Mouse (Mus musculus): ENCODE results near the gene Klrg1. TPM values are rescaled to one million over a fixed set of nuclear protein-coding genes. Genes with fewer than 3 reads are reported as not detected.

Gene Klrg1
- polyA plus RNA-seq (2015; fragmentation: Nextera tagmentation; extraction: Ambion mirVana), result 0.08 and 0.15 TPM in 2 replicates

GRCm38 (mm10) chr6:122282782-122283181 is at the start of gene Klrg1:
TSS of gene Klrg1 (minus strand) at chr6:122282882.
- Histone ChIP-seq H3K27ac (replicated peaks) (no peak within 1 kb of the TSS), H3K4me3 (ENCODE audit: low read depth, low read length) (no peak within 1 kb of the TSS), H3K27me3 (ENCODE audit: control insufficient read depth, insufficient read depth, low read length) (no peaks in the 10 kb centered on the region), H3K36me3 (ENCODE audit: control insufficient read depth, insufficient read depth, low read length) (no peaks in the 10 kb centered on the region), H3K4me2 (replicated peaks; ENCODE audit: low read depth) (no peak within 1 kb of the TSS), H3K9ac (ENCODE audit: low read length) (no peak within 1 kb of the TSS), H3K4me1 (replicated peaks; ENCODE audit: control insufficient read depth, insufficient read depth) (no peaks in the 10 kb centered on the region), H3K9me3 (ENCODE audit: control insufficient read depth, low read length) (no peaks in the 10 kb centered on the region)
- no peak for TF ChIP-seq EP300 (optimal IDR thresholded peaks at IDR 0.05)
- no peak for TF ChIP-seq CTCF (IDR thresholded peaks at IDR 0.05; ENCODE audit: low read depth)
- 82% methylated on average over 6 of the region's 6 CpGs for WGBS
- ATAC-seq (ENCODE audit: low FRiP score, low TSS enrichment) (no peak), DNase-seq (ENCODE audit: low spot score) (no peak)

GRCm38 (mm10) chr6:122325361-122325975 is 42.8 kb upstream of the Klrg1 start:
- H3K9me3 ChIP-seq (ENCODE audit: control insufficient read depth, low read length), result no peaks in the 10 kb centered on the region
- 79% methylated on average over 6 of the region's 6 CpGs for WGBS
- no peak overlapping the region; the same call in 1 of the 2 replicates for H3K27ac ChIP-seq (replicated peaks)
- ATAC-seq (ENCODE audit: low FRiP score, low TSS enrichment) (peak; percentile 81), DNase-seq (ENCODE audit: low spot score) (peak; percentile 47)
- H3K9ac ChIP-seq (ENCODE audit: low read length), result no peak overlapping the region
- peaks cover 10% of the 10 kb centered on the region; the same call in 1 of the 2 replicates for H3K36me3 ChIP-seq (ENCODE audit: control insufficient read depth, insufficient read depth, low read length)
- TF ChIP-seq EP300 (optimal IDR thresholded peaks at IDR 0.05) (no peak), CTCF (IDR thresholded peaks at IDR 0.05; ENCODE audit: low read depth) (no peak)
- H3K4me1 ChIP-seq (replicated peaks; ENCODE audit: control insufficient read depth, insufficient read depth), result no peaks in the 10 kb centered on the region
- H3K4me2 ChIP-seq (replicated peaks; ENCODE audit: low read depth), result no peak overlapping the region
- H3K4me3 ChIP-seq (ENCODE audit: low read depth, low read length), result no peak overlapping the region
- no peaks in the 10 kb centered on the region for H3K27me3 ChIP-seq (ENCODE audit: control insufficient read depth, insufficient read depth, low read length)

- ATAC-seq (ENCODE audit: low FRiP score, low TSS enrichment) (no peak), DNase-seq (ENCODE audit: low spot score) (no peak)
- no peaks in the 10 kb centered on the region for H3K9me3 ChIP-seq (ENCODE audit: control insufficient read depth, low read length)
- no peak overlapping the region for H3K27ac ChIP-seq (replicated peaks)
- H3K4me2 ChIP-seq (replicated peaks; ENCODE audit: low read depth), result no peak overlapping the region
- no peak overlapping the region for H3K9ac ChIP-seq (ENCODE audit: low read length)
- no peaks in the 10 kb centered on the region for H3K27me3 ChIP-seq (ENCODE audit: control insufficient read depth, insufficient read depth, low read length)
- no peak overlapping the region for H3K4me3 ChIP-seq (ENCODE audit: low read depth, low read length)
- H3K4me1 ChIP-seq (replicated peaks; ENCODE audit: control insufficient read depth, insufficient read depth), result no peaks in the 10 kb centered on the region
- peaks cover 22% of the 10 kb centered on the region for H3K36me3 ChIP-seq (ENCODE audit: control insufficient read depth, insufficient read depth, low read length)
- 84% methylated on average over 1 of the region's 1 CpGs for WGBS
- no peak for TF ChIP-seq EP300 (optimal IDR thresholded peaks at IDR 0.05)
- TF ChIP-seq CTCF (IDR thresholded peaks at IDR 0.05; ENCODE audit: low read depth), result no peak
Observed at GRCm38 (mm10) chr6:122318726-122319125, 36.0 kb upstream of the Klrg1 start.

DNA sequence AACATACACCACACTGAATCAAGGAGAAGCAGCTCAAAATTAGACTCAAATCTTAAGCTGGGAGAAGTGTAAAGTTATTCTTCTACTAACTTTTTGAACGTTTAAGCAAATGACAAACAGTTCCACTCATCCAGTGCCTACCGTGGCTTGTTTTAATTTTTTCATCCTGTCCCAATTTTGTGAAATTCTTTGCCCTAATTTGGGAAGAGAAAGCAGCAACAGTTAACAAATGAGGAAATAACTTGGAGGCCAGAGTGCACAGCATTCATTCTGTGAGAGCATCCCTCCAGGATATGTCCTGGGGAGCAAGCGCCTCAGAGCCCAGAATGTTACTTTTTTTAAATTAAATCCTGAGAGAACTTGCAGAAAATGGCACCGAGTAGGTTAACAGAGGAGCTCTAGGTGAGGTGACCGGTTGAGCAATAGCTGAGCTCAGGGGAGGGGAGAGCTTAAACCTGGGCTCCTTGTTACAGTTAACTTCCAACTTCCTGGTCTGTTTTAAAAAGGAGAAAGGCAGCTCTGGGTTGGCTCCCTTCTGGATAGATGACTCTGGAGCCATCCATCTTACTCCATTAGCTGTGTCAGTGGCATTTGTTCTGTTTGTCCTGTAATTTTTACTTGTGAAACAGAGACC is 27.6 kb upstream of the Klrg1 start:
- Histone ChIP-seq H3K9me3 (ENCODE audit: control insufficient read depth, low read length) (no peaks in the 10 kb centered on the region), H3K27ac (replicated peaks) (peak overlapping the region; percentile 80), H3K27me3 (ENCODE audit: control insufficient read depth, insufficient read depth, low read length) (no peaks in the 10 kb centered on the region), H3K9ac (ENCODE audit: low read length) (peak overlapping the region; percentile 81; the same call in 1 of the 2 replicates), H3K4me3 (ENCODE audit: low read depth, low read length) (peak overlapping the region; percentile 65), H3K36me3 (ENCODE audit: control insufficient read depth, insufficient read depth, low read length) (no peaks in the 10 kb centered on the region; the same call in 1 of the 2 replicates), H3K4me1 (replicated peaks; ENCODE audit: control insufficient read depth, insufficient read depth) (no peaks in the 10 kb centered on the region), H3K4me2 (replicated peaks; ENCODE audit: low read depth) (peak overlapping the region; percentile 64)
- ATAC-seq (ENCODE audit: low FRiP score, low TSS enrichment), result no peak
- TF ChIP-seq EP300 (optimal IDR thresholded peaks at IDR 0.05) (no peak), CTCF (IDR thresholded peaks at IDR 0.05; ENCODE audit: low read depth) (no peak)
- 31% methylated on average over 5 of the region's 5 CpGs for WGBS
- DNase-seq (ENCODE audit: low spot score), result no peak

DNA sequence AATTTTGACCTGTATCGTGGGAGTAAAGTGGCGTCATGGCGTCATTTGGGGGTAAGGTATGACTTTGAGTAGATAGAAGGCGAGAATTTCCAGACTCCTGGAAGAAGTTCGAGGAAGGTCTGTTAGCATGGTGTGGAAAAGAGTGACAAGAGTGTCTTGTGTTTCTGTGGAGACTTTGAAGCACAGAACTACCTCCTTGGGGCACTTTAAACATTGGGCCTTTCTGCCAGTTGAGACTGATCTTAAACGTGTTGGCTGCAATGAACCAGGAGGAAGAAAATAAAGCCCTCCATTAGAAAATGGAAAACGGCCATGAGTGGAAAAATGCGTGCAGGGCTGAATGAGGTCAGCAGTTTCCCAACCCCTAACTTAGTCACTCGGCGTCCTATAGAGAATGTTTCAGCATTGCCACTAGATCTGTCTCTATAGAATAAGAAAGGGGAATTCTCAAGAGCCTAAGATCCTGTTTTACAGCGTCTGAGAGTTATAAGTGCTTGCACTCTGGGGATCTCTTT is 26.8 kb upstream of the Klrg1 start:
- Histone ChIP-seq H3K36me3 (ENCODE audit: control insufficient read depth, insufficient read depth, low read length) (no peaks in the 10 kb centered on the region; the same call in 1 of the 2 replicates), H3K9ac (ENCODE audit: low read length) (peak overlapping the region; percentile 81), H3K27me3 (ENCODE audit: control insufficient read depth, insufficient read depth, low read length) (no peaks in the 10 kb centered on the region), H3K9me3 (ENCODE audit: control insufficient read depth, low read length) (no peaks in the 10 kb centered on the region), H3K4me2 (replicated peaks; ENCODE audit: low read depth) (peak overlapping the region; percentile 64), H3K4me1 (replicated peaks; ENCODE audit: control insufficient read depth, insufficient read depth) (no peaks in the 10 kb centered on the region), H3K4me3 (ENCODE audit: low read depth, low read length) (peak overlapping the region; percentile 65), H3K27ac (replicated peaks) (peak overlapping the region; percentile 80)
- no peak for DNase-seq (ENCODE audit: low spot score)
- TF ChIP-seq CTCF (IDR thresholded peaks at IDR 0.05; ENCODE audit: low read depth) (no peak), EP300 (optimal IDR thresholded peaks at IDR 0.05) (no peak)
- ATAC-seq (ENCODE audit: low FRiP score, low TSS enrichment), result no peak
- 3% methylated on average over 11 of the region's 11 CpGs for WGBS
